Mouse (Mus musculus): ENCODE data around the gene Bmp3. TPM values are rescaled to one million over a fixed set of nuclear protein-coding genes. Genes with fewer than 3 reads are reported as not detected.

Bmp3 gene
- total and polyA plus RNA-seq, 2 experiments from 2014 or later, result 2.2 to 7.8 TPM

DNA sequence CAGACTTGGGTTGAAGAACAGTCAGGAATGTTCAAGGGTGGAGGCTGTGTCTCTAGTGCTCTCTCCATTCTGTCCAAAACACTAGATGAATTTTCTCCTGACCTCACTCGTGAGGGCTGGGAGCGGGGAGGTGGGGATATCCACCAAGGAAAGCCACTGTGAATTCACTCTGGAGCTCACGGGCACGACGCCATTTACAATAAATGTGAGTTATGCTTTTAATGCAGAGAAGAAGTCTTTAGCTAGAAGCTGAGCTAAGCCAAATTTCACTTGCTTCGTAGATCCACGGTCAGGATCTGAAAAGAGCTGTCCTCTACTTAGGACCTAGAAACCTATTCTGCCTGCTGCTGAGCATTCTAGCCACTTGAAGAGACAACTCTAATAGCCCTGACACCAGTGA, 2.1 kb downstream of the Bmp3 start:
- Histone ChIP-seq H3K36me3 (ENCODE audit: insufficient read depth) (no peaks in the 10 kb centered on the region), H3K4me3 (ENCODE audit: low read depth, low read length) (peak overlapping the region; percentile 58), H3K27me3 (ENCODE audit: insufficient read depth, low read length) (no peaks in the 10 kb centered on the region), H3K27ac (ENCODE audit: low read depth, low read length) (no peak overlapping the region), H3K9ac (no peak overlapping the region), H3K9me3 (ENCODE audit: low read length) (no peaks in the 10 kb centered on the region), H3K4me1 (ENCODE audit: insufficient read depth) (0 out of 2 replicates have a peak, but pooled peaks cover 3% of the 10 kb centered on the region), H3K4me2 (ENCODE audit: low read depth) (peak overlapping the region; percentile 100)
- DNase-seq (no peak), ATAC-seq (no peak)
- WGBS, result 73% methylated on average over 7 of the region's 7 CpGs
- no peak for TF ChIP-seq CTCF (IDR thresholded peaks at IDR 0.05; ENCODE audit: low read depth)

DNA sequence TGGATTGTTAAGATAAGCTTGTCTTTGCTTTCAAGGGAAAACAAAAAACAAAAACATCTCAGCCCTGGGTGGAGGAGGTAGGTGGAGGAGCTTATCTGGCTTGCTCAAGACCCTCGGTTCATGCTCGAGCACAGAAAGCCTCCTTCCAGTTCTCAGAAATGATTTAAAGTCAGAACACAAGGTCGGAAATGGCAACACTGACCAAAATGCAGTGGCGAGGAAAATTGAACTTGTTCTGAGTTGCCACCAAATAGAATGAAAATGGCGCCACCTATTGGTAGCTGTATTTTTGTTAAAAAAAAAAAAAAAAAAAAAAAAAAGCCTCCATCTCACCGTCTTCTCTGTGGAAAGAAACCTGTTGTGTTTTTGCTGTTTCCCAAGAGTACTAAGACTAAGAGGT, 9.7 kb downstream of the Bmp3 start:
- H3K27ac ChIP-seq (ENCODE audit: low read depth, low read length), result no peak overlapping the region
- H3K4me3 ChIP-seq (ENCODE audit: low read depth, low read length), result no peak overlapping the region
- no peaks in the 10 kb centered on the region for H3K9me3 ChIP-seq (ENCODE audit: low read length)
- H3K36me3 ChIP-seq (ENCODE audit: insufficient read depth), result no peaks in the 10 kb centered on the region
- no peak overlapping the region for H3K4me2 ChIP-seq (ENCODE audit: low read depth)
- DNase-seq (peak; percentile 79), ATAC-seq (peak; percentile 36; the same call in 1 of the 2 replicates)
- no peak overlapping the region for H3K9ac ChIP-seq
- WGBS, result 2% methylated on average over 6 of the region's 6 CpGs
- no peaks in the 10 kb centered on the region for H3K27me3 ChIP-seq (ENCODE audit: insufficient read depth, low read length)
- TF ChIP-seq CTCF (IDR thresholded peaks at IDR 0.05; ENCODE audit: low read depth), result peak; percentile 65
- no peaks in the 10 kb centered on the region for H3K4me1 ChIP-seq (ENCODE audit: insufficient read depth)

DNA sequence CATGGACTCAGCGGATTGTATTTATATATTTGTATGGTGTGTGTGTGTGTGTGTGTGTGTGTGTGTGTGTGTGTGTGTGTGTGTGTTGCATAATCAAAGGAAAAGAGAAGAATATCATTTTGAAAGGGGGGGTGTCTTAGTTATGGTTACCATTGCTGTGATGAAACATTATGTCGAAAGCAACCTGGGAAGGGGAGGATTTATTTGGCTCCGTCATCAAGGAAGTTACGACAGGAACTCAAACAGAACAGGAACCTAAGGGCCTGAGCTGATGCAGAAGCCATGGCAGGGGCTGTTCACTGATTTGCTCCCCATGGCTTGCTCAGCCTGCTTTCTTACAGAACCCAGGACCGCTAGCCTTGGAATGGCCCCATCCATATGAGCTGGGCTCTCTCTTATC, 10.9 kb downstream of the Bmp3 start:
- no peak for TF ChIP-seq CTCF (IDR thresholded peaks at IDR 0.05; ENCODE audit: low read depth)
- H3K27ac ChIP-seq (ENCODE audit: low read depth, low read length), result no peak overlapping the region
- DNase-seq (no peak), ATAC-seq (no peak)
- no peaks in the 10 kb centered on the region for H3K36me3 ChIP-seq (ENCODE audit: insufficient read depth)
- no peaks in the 10 kb centered on the region for H3K9me3 ChIP-seq (ENCODE audit: low read length)
- no peaks in the 10 kb centered on the region for H3K27me3 ChIP-seq (ENCODE audit: insufficient read depth, low read length)
- 92% methylated on average over 5 of the region's 5 CpGs for WGBS
- H3K4me1 ChIP-seq (ENCODE audit: insufficient read depth), result no peaks in the 10 kb centered on the region
- no peak overlapping the region for H3K9ac ChIP-seq
- no peak overlapping the region for H3K4me2 ChIP-seq (ENCODE audit: low read depth)
- no peak overlapping the region for H3K4me3 ChIP-seq (ENCODE audit: low read depth, low read length)

DNA sequence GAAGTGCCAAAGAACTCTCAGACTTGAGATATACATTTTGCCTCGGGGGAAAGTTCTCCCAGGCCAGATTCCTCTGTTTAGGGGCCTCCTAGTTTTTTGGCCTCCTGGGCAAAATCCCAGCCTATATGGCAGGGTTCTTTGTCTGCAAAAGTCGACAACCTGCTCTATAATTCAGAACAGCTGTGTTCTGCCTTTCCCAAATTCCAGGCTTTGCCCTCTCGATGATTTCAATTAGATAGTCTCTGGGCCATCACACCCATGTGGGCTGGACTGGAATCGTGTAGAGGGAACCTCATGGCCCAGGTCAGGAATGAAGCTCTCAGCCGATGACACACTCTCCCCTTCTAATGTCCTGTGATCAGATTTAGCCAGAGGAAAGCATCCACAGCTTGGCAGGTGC, 21.8 kb downstream of the Bmp3 start:
- no peak for TF ChIP-seq CTCF (IDR thresholded peaks at IDR 0.05; ENCODE audit: low read depth)
- Histone ChIP-seq H3K9ac (no peak overlapping the region), H3K4me3 (ENCODE audit: low read depth, low read length) (no peak overlapping the region), H3K4me2 (ENCODE audit: low read depth) (no peak overlapping the region), H3K4me1 (ENCODE audit: insufficient read depth) (no peaks in the 10 kb centered on the region), H3K9me3 (ENCODE audit: low read length) (no peaks in the 10 kb centered on the region), H3K27ac (ENCODE audit: low read depth, low read length) (no peak overlapping the region), H3K36me3 (ENCODE audit: insufficient read depth) (no peaks in the 10 kb centered on the region), H3K27me3 (ENCODE audit: insufficient read depth, low read length) (no peaks in the 10 kb centered on the region)
- DNase-seq (no peak), ATAC-seq (no peak)
- 62% methylated on average over 5 of the region's 5 CpGs for WGBS

DNA sequence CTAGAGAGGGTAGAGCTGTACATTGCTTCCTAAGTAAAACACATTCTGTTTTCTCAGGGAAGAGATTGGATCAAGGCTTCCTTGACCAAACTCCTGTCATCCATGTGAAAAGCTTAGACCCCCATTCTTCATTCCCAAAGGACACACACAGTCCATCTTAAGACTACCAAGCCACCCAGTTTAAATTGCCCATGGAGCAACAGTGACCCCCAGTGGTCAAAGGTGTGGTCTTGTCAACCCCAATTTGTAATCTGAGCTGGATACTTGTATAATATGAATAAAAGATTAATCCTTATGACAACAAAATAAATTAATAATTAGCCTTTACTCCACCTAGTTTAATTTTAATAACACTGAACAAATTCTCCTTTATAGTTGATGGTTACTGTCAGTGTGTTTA, 24.7 kb downstream of the Bmp3 start:
- peak; percentile 78 for TF ChIP-seq CTCF (IDR thresholded peaks at IDR 0.05; ENCODE audit: low read depth)
- Histone ChIP-seq H3K4me1 (ENCODE audit: insufficient read depth) (no peaks in the 10 kb centered on the region), H3K36me3 (ENCODE audit: insufficient read depth) (no peaks in the 10 kb centered on the region), H3K27ac (ENCODE audit: low read depth, low read length) (no peak overlapping the region), H3K4me2 (ENCODE audit: low read depth) (no peak overlapping the region), H3K9me3 (ENCODE audit: low read length) (no peaks in the 10 kb centered on the region), H3K27me3 (ENCODE audit: insufficient read depth, low read length) (no peaks in the 10 kb centered on the region), H3K4me3 (ENCODE audit: low read depth, low read length) (no peak overlapping the region), H3K9ac (no peak overlapping the region)
- peak; percentile 73 for DNase-seq
- ATAC-seq, result no peak

DNA sequence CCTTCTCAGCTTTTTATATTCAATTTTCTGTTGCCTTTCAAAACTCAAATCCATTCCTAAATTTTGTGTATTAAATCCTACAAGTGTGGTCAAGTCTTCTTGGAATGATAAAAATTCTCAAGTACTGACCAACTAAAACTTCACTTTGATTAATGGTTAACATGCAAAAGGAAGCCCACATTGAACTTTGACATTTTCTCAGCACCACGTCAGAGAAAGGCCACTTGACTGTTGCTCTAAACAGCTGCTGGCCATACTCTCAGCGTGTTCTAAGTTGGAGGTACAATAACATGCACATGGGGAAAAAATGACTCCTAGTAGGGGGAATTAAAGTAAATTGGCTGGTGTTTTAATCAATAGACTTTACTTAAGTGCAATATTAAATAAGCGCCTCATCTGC, 27.9 kb downstream of the Bmp3 start:
- H3K4me3 ChIP-seq (ENCODE audit: low read depth, low read length), result no peak overlapping the region
- no peaks in the 10 kb centered on the region for H3K4me1 ChIP-seq (ENCODE audit: insufficient read depth)
- no peaks in the 10 kb centered on the region for H3K27me3 ChIP-seq (ENCODE audit: insufficient read depth, low read length)
- no peaks in the 10 kb centered on the region for H3K9me3 ChIP-seq (ENCODE audit: low read length)
- TF ChIP-seq CTCF (IDR thresholded peaks at IDR 0.05; ENCODE audit: low read depth), result no peak
- no peak overlapping the region for H3K9ac ChIP-seq
- H3K27ac ChIP-seq (ENCODE audit: low read depth, low read length), result no peak overlapping the region
- WGBS, result 86% methylated on average over 3 of the region's 3 CpGs
- ATAC-seq, result no peak
- no peak for DNase-seq
- H3K4me2 ChIP-seq (ENCODE audit: low read depth), result no peak overlapping the region
- no peaks in the 10 kb centered on the region for H3K36me3 ChIP-seq (ENCODE audit: insufficient read depth)

DNA sequence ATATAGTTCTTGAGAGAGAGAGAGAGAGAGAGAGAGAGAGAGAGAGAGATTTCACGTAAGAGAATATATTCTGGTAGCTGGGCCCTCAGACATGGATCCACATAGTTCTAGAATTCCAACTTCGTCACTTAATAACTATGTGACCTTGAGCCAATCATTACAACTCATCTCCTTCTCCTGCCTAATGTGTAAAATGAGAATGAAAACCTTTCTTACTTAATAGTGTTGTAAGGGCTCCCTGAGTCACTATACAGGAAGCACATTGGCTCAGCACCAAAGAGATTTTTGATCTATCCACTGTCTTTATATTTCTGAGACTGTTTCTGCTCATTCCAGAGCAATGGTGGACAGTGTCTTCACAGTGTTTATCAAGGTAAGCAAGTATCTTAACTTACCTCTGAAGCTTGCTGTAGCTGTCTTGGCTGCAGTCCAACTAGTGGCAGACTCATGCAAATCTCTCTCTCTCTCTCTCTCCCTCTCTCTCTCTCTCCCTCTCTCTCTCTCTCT, 36.4 kb downstream of the Bmp3 start:
- ATAC-seq (no peak), DNase-seq (no peak)
- H3K27me3 ChIP-seq (ENCODE audit: insufficient read depth, low read length), result no peaks in the 10 kb centered on the region
- H3K9ac ChIP-seq, result no peak overlapping the region
- no peak overlapping the region for H3K4me2 ChIP-seq (ENCODE audit: low read depth)
- H3K4me3 ChIP-seq (ENCODE audit: low read depth, low read length), result no peak overlapping the region
- no peaks in the 10 kb centered on the region for H3K4me1 ChIP-seq (ENCODE audit: insufficient read depth)
- H3K9me3 ChIP-seq (ENCODE audit: low read length), result no peaks in the 10 kb centered on the region
- H3K27ac ChIP-seq (ENCODE audit: low read depth, low read length), result no peak overlapping the region
- TF ChIP-seq CTCF (IDR thresholded peaks at IDR 0.05; ENCODE audit: low read depth), result no peak
- H3K36me3 ChIP-seq (ENCODE audit: insufficient read depth), result no peaks in the 10 kb centered on the region
- WGBS, result 90% methylated on average over 2 of the region's 2 CpGs

DNA sequence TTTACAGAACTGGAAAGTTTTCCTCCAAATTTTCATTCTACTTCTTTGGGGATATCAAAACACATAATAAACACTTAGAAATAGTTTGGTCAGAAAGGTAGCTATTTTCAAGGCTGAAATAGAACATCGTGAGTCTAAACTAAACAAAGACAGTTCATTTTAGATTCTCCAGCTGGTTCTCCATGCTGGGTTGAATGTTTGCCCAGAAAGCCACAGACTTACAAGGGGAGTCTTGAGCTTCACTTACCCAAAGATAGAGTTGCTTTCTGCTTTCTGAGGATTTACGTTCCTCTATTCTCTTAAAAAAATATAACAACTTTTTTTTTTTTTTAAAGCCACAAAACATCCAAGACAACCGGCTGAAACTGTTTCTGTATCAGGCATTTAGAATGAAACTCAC, 40.1 kb downstream of the Bmp3 start:
- peak; percentile 8 for DNase-seq
- no peaks in the 10 kb centered on the region for H3K36me3 ChIP-seq (ENCODE audit: insufficient read depth)
- no peaks in the 10 kb centered on the region for H3K9me3 ChIP-seq (ENCODE audit: low read length)
- H3K9ac ChIP-seq, result no peak overlapping the region
- no peak overlapping the region for H3K4me3 ChIP-seq (ENCODE audit: low read depth, low read length)
- no peak overlapping the region for H3K4me2 ChIP-seq (ENCODE audit: low read depth)
- 70% methylated on average over 3 of the region's 3 CpGs for WGBS
- no peaks in the 10 kb centered on the region for H3K27me3 ChIP-seq (ENCODE audit: insufficient read depth, low read length)
- H3K4me1 ChIP-seq (ENCODE audit: insufficient read depth), result no peaks in the 10 kb centered on the region
- H3K27ac ChIP-seq (ENCODE audit: low read depth, low read length), result no peak overlapping the region
- ATAC-seq, result no peak
- no peak for TF ChIP-seq CTCF (IDR thresholded peaks at IDR 0.05; ENCODE audit: low read depth)

Measured in forebrain, postnatal 0 days (tissue).